Mouse (Mus musculus) spleen, adult 12 weeks (tissue): ENCODE measurements around the gene Urah.

ENCODE experiments used
- DNase-seq: peaks from one replicate; pipeline ENCODE4 v3.0.0; 2022; ENCODE audit warnings: low spot score

Urah gene

GRCm38 (mm10) chr7:140877364-140877763, 42.5 kb downstream of the Urah start:
- DNase-seq = no peak

DNA sequence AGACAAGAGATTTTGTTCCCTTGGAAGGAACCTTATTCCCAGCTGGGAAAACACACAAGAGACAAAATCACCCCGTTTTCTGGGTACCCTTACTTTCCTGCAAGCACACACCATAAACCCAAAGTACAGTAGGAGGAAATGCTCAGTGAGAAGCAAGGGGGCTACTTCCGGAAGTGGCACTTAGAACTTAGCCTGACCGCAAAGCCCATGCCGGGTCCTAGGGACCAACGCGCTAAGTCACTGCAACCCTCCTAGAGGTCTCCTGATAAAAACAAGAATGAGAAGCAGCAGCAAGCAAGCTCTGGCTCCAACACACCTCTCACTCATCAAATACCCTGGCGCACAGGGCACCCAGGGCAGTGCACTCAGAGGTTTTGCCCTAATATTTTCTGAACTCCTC, 44.5 kb downstream of the Urah start:
- no peak for DNase-seq

DNA sequence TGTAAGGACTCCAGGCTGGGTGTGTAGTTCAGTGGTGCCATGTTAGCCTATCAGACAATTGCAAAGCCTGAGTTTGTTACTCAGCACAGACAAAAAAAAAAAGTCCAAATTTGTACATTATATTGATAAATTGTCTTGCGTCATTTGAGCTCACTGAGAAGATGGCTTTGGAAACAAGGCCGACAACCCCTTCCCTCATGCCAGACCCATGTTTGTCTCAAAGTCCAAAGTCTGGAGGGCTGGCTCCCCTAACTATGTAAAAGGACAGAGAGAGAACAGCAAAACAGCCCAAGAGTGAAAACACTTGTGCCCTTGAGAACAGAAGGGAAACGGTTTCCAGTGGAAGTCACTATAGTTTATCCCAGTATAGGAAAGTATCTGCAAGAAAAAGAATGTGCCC, 45.6 kb downstream of the Urah start:
- no peak for DNase-seq

GRCm38 (mm10) chr7:140880865-140881515, 46.2 kb downstream of the Urah start:
- no peak for DNase-seq

- DNase-seq = peak; percentile 91
Measured at GRCm38 (mm10) chr7:140881696-140882468, 47.1 kb downstream of the Urah start, which contains the start of the genes Psmd13 and Sirt3. Gene Psmd13, plus strand, starts transcription at chr7:140881968. Gene Sirt3, minus strand, starts transcription at chr7:140882309.

DNA sequence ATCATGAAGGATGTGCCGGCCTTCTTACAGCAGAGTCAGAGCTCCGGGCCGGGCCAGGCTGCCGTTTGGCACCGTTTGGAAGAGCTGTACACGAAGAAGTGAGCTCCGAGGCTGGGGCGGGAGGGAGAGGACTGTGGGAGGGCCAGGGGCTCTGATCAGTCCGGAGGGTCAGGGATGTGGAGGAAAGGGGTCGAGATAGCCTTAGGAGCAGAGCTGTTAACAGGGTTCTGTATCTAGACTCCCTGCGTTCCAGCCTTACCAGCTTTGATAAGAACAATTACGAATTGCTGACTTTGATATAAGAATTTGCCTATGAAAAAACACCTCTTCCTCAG, 47.6 kb downstream of the Urah start:
- no peak for DNase-seq
